Mouse (Mus musculus) olfactory bulb, adult 2 months (tissue): ENCODE results near the gene Snrpa1.

ENCODE experiments used
- CTCF ChIP-seq: fragments of 200-500 bp; IDR thresholded peaks from 2 replicates; pipeline ENCODE4 v1.5.1; 2012; ENCODE audit warnings: low read depth, mild to moderate bottlenecking, low read length, moderate library complexity; ENCODE audit not compliant: insufficient read depth
- POLR2A ChIP-seq: fragments of 200-500 bp; IDR thresholded peaks from 2 replicates; pipeline ENCODE4 v1.6.1; 2012; ENCODE audit warnings: mild to moderate bottlenecking, low read depth, low read length, moderate library complexity; ENCODE audit not compliant: insufficient read depth

DNA sequence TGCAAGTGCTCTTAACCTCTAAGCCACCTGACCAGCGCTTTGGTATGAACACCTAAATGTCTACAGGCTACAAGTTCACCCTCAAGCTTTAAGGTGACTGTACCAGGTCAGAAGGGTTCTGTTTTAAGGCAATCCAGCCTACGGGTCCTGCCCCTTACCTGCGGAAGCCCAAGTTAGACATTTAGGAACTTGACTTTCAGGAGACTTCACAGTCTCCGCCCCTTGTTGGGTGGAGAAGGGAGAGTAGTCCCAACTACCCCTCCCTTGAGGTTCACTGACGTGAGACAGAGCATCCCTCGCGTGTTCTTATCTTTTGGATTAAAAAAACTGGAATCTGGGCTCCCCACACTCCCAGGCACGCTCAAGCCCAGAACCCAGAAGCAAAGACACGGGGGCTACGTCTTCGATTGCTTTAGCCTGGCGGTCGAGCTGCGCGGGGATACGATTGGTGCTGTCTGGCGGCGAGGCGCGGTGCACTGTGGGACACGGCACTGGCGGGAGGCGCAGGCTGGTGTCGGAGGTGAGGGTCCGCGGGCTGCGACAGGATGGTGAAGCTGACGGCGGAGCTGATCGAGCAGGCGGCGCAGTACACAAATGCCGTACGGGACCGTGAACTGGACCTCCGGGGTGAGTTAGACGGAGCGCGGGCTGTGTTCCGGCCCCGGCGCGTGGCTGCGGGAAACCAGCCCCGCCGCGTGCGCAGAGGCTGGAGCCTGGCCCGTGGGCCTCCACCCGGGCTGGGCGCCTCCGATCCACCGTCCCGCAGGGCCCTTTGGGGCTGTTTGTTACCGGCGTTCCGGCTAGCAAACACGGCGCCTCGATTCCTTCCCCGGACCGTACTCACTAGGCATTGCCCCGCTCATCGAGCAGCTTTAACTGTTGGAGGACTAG is 1.5 kb downstream of the Snrpa1 start:
- TF ChIP-seq POLR2A (peak; percentile 70), CTCF (no peak)
